Mouse (Mus musculus): ENCODE data around the gene Tcf7.

Gene Tcf7

DNA sequence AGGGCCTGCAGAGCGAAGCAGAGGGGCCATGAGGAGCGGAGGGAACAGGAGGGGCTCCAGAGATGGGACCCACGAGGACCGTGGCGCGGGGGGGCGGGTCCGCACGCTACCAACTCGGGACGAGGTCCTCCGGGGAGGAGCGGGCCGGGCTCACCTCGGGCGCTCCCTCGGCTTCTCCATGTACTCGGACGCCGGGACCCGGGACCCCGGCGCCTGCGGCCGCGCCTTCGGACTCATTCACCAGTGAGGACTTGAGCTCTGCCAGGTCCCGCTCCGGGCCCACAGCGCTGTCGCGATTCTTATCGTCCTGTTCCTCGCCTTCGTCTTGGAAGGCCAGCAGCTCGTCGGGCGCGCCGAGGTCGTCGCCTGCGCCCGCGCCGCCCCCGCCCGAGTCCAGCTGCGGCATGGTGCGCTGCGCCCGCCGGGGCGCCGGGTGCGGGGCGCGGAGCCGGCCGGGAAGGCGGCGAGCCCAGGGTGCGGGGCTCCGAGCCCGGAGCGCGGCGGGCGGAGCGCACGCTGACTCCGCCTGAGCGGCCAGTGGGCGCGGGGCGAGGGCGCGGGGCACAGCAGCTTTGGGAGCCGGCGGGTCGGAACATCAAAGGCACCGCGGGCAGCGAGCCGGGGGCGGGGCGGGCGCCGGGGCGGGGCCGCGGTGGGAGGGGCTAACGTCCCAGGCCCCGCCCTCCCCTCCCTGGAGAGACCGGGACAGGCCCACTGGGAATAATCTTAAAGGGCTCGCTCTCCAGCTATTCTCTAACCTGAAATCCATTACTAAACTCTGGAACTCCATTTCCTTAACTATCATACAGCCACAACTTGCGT lies at the start of gene Tcf7:
Gene Tcf7, minus strand, starts transcription at position 241 of the 822 bp plus-strand sequence.
- DNase-seq (ENCODE audit: low spot score in 2 of 2), result no peak

DNA sequence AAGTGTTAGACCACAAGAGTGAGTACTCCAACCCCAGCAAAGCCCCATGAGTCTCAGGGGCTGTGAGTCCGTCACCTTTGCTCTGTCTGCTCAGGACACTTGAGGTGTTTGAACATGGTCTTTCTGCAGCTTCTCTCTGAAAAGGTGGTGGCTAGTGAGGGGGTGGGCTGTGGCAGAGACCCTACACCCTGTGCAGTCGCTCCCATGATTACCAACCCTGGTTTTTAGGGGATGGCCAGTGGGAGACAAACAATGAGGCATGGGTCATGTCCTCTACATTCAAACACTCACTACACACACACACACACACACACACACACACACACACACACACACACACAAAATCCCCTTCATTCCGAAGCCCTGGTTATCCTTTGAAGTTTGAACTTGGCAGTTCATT lies 44.5 kb upstream of the Tcf7 start:
- no peak for DNase-seq (ENCODE audit: low spot score in 2 of 2)

DNA sequence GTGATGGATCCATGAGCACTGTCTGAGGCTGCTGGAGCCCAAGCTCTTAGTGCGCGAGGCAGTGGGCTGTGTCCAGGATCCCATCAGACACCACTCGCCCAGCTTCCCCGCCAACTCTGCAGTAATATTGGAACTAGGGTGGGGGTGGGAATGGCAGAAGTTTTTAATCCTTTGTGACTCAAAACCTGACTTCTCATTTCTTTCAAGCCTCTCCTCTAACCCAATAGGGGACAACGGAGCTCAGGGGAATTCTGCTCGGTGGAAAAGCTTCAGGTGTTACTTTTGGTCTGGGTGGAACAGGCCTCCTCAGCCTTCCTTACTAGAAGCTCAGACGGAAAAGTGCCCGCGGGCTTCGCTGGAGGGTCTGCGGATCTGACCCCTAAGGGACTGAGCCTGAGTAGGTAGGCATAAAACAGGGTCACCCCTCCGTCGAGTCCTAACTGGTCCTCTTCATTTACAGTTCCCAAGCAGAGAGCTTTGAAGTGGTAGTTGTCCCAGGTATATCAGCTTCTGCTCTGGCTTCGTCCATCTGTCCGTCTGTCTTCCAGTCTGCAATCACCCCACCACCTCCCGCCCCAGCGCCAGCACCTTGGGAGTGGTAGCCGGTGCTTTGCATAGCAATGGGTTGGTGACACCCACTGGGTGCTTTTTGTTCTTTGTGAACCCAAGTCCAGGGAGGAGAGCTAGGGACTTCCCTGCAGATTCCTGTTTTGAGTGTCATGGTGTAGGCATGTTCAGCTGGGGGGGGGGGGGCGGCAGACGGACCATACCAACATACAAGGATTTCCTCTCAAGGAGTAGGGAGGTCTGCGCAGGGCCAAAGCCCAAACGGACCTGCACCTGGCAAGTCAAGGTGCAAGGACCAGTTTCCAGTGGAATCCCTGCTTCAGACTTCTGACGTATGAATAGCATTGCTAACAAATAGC lies 41.9 kb upstream of the Tcf7 start:
- DNase-seq (ENCODE audit: low spot score in 2 of 2), result no peak

DNA sequence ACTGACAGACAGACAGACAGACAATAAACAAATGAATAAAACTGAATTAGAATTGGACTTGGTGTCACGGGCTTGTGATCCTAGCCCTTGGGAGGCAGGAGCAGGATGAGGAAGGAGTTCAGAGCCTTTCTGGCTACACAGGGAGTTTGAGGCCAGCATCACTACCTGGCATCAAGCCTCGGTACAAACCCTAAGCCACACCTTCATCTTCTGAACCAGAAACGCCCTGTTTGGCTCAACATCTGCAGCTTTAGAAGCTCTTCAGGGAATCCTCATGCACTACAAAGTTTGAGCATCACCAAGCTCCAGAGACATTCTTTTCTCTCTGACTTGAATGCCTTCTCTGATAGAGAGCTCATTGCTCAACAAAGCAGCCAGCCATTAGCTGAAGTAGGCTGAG lies 38.7 kb upstream of the Tcf7 start:
- no peak for DNase-seq (ENCODE audit: low spot score in 2 of 2)

DNA sequence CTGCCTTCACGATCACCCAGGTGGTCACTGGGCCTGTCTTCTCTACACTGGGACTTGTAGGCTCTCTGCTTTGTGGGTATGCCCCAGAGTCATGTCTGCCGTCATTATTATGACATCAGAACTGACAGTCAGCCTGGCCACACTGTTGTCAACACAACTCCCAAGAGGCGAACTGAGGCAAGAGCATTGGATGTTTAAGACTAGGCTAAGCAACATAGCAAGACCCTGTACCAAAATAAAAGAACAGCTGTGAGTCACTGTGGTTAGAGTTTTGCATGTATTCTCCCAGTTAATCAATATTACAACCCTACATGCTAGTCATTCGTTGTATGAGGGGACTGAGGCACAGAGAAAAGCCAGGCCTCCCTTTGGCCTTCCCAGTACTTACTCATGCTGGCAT lies 37.7 kb upstream of the Tcf7 start:
- no peak for DNase-seq (ENCODE audit: low spot score in 2 of 2)

DNA sequence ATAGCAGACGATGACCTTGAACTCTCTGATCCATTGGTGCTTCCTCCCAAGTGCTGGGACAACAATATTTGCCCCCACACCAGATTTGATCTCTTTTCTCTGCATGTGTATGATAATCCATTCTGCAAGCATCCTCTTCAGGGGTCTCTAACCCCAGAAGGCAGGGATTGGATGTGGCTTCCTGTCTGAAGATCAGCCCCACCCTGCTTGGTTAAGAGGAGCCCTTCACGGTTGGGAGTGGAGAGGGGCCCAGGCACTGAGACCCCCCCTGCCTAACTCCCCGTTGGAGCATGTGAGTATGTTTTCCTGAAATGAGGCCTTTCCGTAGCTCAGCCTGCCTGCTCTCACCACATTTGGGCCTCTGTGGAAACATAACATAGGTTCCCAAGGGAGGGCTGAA lies 36.9 kb upstream of the Tcf7 start:
- DNase-seq (ENCODE audit: low spot score in 2 of 2), result no peak

DNA sequence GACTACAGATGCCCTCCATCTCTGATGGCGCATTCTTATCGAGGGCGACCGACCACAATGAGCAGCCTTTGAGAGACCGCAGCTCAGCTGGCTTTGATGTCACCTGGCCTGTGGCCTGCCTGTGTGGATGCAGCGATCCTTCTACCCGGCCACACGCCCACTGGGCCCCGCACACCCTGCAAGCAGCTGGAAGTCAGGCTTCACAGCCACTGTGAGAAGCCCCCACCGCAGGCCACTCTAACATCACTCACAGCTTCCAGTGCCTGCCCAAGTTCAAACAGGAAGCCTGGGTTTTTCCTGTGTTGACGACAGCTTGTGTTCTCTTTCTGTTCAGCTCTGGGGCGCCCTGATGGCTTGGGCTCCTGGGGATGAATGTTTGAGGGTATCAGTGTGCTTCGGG lies 35.6 kb upstream of the Tcf7 start:
- DNase-seq (ENCODE audit: low spot score in 2 of 2), result peak; percentile 36 to 37

DNA sequence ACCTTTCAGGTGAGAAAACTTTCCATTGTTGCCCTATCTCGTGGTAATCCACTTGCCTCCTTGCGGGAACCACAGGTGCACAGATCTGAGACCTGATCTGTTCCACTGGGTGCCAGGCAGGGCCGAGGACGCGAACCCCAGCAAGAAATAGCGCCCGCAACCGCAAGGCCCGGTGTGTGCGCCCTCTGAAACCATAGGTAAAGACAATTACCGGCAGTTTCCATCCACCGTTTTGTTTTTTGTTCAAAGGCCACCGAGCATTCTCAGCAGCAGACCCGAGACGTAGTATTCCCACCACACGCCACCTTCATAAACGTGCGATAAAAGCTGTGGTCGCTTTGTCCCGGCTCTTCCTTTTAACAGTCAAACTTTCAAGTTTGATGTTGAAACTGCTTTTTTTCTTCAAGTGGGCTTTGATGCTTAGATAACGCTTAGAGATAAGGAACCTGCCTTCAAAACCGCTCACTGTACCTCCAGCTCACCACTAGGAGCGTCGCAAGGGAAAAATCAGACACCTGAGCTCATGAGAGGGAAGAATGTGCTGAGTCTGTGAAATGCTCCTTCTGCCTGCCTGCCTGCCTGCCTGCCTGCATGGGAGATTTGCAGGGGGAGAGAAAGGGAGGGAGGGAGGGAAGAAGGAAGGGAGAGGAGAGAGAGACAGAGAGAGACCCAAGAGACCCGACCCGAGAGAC lies 31.4 kb upstream of the Tcf7 start:
- peak; percentile 66 to 68 for DNase-seq (ENCODE audit: low spot score in 2 of 2)

DNA sequence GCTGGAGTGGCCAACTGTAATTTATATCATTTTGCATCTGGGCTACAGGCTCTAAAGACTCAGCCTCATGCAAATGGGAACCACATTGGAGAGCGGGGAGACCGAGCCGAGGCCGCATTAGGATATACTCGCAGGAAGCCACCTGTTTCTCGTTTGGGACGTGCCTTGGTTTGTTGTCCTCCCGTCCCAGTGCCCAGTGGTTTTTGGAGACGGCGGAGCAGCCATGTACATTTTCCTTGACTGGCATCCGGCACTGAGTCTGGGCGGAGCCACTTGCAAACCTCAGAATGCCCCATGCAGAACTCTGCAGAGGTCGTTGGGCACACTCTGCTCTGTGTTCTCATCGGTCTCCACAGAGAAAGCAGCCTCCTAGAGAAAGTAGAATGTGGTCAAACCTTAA lies 27.9 kb upstream of the Tcf7 start:
- DNase-seq (ENCODE audit: low spot score in 2 of 2), result peak; percentile 17 to 31

DNA sequence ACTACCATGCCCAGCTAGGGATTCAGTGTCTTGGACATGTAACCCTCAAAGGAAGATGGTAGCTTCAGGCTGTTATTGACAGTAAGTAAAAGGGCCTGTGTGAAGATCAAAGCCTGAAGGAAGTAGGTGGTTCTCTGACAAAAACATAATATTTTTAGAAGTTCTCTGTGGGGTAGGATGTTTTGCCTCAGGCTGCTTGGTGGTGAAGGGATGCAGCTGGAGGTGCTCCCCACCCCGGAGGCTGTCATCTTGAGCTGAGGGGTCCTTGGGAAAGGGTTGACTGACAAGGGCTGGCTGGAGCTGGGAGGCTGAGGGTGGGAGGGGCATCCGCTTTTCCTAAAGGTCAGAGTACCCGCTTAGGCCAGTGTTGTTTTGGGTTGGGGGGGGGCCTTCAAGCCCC lies 26.7 kb upstream of the Tcf7 start:
- peak; percentile 33 to 37 for DNase-seq (ENCODE audit: low spot score in 2 of 2)

DNA sequence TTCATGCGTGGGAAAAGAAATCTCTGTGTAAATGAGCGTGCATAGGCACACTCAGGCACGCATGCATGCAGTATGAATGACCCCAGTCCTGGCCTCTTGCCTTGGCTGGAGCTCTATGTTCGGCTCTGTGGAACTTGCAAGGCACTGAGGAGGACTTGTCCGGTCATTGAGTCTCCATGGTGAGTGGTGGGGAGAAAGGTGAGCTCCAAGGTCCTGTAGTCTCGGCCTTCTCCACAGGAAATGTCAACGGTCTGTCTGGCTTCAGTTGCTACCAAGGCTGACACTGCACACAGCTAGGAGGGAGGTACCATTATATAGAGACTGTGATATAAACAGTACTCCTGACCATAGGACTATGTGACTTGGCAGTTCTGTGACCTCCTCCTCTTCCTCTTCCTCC lies 23.6 kb upstream of the Tcf7 start:
- DNase-seq (ENCODE audit: low spot score in 2 of 2), result no peak

DNA sequence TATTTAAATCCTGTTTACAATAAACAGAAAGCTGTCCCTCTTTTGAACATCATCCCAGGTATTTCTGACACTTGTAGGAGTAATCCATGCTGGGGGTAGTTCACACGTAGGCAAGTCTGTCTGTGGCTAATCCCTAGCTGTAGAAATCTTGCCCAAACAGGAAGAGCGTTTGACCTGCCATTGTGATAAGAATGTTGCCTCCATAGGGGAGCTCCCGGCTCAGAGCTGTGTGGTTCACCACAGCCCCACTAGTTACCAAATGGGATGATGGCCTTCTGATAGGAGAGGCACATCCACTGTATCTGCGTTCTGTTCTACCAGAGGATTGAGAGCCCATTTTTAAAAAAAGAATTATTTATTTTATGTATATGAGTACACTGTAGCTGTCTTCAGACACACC lies 22.5 kb upstream of the Tcf7 start:
- no peak for DNase-seq (ENCODE audit: low spot score in 2 of 2)

DNA sequence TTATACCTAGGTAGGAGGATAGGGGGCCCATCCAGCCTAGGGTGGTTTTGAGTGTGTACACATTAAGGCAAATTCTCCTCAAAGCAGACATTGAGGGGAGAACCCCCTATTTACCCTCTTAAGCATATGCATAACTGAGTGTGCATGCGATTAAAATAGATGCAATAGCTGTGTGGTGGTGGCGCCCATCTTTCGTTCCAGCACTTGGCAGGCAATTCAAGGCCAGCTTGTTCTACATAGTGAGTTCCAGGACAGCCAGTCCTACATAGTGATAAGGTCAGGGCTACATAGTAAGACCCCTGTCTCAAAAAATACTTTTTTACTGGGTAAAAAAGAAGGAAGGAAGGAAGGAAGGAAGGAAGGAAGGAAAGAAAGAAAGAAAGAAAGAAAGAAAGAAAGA lies 19.9 kb upstream of the Tcf7 start:
- no peak for DNase-seq (ENCODE audit: low spot score in 2 of 2)

DNA sequence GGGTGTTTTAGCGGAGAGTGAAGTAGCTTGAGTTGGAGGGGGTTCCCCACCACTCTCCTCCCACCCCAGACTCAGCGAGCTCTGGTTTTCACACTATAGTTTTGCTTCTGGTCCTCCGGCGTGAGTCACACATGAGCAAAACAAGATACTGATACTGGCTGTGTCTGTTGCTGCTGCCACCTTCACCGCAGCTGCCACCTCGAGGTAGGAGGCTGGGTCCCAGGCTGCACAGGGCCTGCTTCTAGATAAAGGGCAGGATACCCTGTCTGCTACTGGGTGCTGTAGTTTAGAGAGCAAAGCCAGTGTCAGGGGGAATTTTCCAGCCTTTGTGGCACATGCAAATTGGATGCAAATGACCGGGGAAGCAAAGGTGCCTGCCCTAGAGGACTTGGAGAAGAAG lies 16.9 kb upstream of the Tcf7 start:
- peak; percentile 52 to 53 for DNase-seq (ENCODE audit: low spot score in 2 of 2)

DNA sequence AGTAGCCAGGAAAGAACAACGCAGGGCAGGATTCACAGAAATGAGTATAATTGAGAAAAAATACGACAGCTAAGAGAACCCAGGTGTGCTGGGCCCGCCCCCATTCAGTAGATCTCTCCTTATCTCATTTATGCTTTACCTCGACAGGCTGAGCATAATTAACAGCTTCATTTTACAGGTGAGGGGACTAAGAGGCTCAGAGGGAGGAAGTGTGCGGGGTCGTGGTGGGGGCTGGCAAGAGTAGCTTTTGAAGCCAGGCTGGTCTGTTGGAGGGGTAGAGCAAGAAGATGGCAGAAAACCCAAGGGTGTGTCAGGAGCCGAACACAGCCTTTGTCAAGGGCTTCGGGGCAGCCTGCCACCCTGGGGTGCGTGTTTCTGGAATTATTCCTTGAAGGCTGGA lies 16.1 kb upstream of the Tcf7 start:
- no peak for DNase-seq (ENCODE audit: low spot score in 2 of 2)

DNA sequence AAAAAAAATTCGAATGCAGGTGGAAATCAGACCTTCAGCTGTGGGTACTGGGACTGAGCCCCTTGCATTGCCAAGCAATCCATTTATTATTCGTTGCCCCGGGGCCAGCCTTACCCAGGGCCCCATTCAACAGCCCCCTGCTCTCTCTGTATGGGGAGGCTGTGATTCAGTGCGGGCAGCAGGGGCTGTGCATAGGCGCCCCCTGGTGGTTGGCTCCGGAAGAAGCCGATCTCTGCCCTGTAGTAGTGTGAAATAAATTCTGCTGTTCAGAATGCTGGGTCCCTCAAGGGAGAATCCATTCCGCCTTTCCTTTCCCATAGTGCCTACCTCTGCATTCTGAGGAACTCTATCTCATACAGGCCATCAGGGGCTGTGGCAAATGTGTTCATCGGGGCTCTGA lies 14.5 kb upstream of the Tcf7 start:
- peak; percentile 56 to 59 for DNase-seq (ENCODE audit: low spot score in 2 of 2)

DNA sequence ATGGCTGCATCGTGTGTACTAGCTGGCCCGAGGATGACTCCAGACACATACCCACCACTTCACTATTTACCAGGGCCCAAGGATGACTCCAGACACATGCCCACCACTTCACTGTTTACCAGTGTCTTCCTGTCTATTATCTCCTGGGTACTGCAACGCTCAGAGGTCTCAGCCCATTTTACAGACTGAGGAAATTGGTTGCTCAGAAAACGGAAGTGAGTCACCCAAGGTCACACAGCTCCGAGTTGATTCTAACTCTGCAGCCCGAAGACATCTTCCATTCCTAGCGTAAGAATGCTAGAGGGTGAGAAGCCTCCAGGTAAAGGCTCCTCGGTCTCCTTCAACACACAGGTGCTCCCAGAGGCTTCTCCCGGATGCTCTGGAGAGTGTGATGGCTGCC lies 11.3 kb upstream of the Tcf7 start:
- no peak for DNase-seq (ENCODE audit: low spot score in 2 of 2)

DNA sequence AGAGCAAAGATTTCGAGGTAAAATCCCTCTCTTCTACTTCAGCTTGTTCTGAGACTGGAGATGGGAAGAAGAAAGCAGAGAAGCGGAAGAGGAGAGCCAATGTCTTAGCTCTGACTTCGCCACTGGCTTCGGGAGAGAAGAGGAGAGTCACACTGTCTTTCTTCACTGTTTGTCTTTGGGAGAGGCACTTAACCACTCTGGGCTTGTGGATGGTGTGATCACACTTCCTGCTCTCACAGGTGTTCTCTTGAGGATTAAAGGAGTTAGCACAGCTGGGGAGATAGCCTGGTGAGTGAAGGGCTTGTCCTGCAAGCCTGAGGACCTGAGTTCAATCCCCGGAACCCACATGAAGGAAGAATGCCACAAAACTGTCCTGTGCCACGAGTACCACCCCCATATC lies 10.1 kb upstream of the Tcf7 start:
- no peak for DNase-seq (ENCODE audit: low spot score in 2 of 2)

DNA sequence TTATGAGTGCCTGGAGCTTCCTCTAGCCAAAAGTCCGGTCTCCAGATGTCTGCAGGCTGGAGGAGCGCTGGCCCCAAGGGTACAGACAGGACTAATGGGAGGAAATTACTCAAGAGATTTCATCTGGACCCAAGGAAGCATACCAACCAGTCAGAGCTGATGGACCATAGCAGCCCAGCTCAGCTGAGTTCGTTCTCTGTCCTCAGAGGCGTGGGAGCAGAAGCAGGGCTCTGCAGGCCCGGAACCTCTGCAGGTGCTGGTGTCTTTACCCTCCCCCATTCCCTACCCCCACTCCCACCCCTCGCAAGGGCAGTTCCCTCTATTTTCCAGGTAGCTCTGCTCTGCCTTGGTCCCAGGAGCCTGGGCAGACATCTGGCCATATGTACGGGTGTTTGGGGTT lies 9.5 kb upstream of the Tcf7 start:
- DNase-seq (ENCODE audit: low spot score in 2 of 2), result no peak

DNA sequence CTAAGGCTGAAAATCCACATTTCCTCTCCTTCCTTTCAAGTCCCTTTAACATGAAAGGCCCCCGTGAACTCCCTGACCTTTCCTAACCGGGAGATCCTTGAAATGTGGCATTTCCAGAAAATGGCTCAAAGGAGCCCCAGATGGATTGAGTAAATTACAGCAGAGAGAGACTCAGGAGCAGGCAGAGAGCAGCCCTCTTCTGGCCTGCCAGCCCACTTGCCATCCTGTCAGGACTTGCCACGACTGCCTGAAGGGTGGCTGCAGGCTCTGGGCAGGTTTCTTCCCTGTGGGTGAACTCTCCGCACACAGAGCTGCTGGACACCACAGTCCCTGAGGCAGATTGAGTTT lies 4.1 kb upstream of the Tcf7 start:
- DNase-seq (ENCODE audit: low spot score in 2 of 2), result no peak

DNA sequence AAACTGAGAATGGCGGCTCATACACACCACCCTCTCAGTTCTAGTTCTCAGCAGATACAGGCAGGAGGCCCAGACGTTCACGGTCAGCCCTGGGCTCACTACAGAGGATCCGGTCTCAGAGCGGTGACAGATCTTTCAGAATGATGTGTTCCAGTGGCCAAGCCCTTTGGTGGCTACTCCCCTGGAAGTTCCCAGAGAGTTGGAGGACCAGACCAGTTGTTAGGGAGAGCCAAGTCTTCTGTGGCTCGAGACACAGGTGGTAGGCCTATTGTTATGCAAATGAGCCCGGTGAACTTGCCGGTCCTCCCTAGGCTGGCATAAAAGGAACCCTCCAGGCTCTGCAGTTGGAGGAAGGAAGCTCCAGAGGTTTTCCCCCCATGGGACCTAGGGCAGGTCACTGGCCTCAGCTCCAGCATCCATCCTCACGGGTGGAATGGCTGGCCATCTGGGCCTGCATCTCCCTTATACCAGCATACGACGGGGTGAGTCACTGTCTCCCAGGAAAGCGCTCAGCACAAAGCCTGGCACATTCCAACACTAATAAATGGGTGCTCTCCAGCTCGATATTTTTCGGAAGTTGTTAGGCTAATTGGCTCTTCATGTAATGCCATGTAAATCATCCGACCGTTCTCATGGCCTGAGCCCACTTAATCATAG lies 3.6 kb upstream of the Tcf7 start:
- DNase-seq (ENCODE audit: low spot score in 2 of 2), result no peak

All from spleen, postnatal 36 days (tissue).